Mouse (Mus musculus): Measurements from ENCODE around the gene Kmt5a. TPM values are rescaled to one million over a fixed set of nuclear protein-coding genes. Genes with fewer than 3 reads are reported as not detected.

Kmt5a gene
- 53.7 and 62.0 TPM in 2 replicates for polyA plus RNA-seq (2012; rRNA removed)

DNA sequence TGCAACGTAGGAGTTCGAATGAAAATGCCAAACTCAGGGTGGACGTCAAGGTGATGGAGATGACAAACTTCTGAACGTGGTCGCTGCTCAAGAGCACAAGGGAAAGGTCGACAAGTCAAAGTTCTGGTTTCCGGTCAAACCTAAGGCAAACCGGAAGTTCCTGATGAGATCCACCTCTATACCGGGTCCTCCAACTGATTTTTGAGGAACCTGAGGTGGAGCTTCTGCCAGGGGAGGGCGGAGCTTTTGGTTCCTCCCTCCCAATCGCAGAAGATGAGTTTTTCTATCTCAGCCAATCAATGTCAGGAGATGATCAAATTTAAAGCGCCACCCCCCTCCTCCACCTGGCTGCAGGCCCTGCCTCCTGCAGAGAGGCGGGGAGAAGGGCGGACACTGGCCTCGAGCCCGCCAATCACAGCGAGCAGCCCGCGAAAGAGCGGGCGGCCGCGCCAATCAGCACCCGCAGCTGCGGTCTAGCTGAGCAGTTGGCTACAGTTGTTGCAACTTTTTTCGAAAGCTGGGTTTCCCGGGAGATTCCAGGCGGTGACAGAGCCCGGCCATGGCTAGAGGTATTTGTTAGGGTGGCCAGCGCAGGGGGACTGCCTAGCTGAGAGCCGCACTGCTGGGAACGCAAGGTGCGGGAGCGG lies at the start of gene Kmt5a:
TSS of gene Kmt5a (plus strand) at position 484 of the 647 bp plus-strand sequence.
- peak; percentile 85 for DNase-seq (ENCODE audit: low spot score)

DNA sequence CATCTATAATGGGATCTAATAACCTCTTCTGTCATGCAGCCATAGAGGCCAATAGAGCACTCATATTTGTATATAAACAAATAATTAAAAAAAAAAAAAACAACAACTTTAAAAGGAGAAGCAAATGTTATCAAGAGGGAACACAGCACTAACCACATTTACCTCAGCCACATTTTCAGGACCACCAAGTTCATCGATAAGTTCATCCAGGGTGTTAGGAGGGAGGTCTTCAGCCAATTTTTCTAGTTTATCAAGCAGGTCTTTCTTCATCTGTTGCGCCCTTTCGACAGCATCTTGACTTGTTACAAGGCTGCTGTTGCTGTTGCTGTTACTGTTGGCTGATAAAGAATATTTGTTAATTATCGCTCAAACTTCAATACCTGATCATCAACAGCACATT lies 47.3 kb upstream of the Kmt5a start:
- no peak for DNase-seq (ENCODE audit: low spot score)

DNA sequence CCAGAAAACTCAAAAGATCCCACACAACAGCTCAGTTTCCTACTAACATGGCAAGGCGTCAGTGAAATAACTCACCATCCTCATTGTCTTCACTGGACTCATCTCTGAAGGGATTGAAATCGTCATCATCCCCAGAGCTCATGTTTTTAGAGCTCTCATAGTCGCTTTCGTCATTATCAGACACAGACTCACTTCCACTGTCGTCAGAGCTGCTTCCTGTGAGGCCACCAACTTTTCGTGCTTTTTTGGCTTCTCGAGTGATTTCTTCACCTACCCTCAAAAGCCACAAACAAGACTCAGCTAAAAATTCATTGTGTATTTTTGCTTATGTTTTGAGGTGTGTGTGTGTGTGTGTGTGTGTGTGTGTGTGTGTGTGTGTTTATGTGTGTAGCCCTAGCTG lies 46.0 kb upstream of the Kmt5a start:
- no peak for DNase-seq (ENCODE audit: low spot score)

- no peak for DNase-seq (ENCODE audit: low spot score)
Measured at GRCm38 (mm10) chr5:124410808-124411207, 28.9 kb upstream of the Kmt5a start.

DNA sequence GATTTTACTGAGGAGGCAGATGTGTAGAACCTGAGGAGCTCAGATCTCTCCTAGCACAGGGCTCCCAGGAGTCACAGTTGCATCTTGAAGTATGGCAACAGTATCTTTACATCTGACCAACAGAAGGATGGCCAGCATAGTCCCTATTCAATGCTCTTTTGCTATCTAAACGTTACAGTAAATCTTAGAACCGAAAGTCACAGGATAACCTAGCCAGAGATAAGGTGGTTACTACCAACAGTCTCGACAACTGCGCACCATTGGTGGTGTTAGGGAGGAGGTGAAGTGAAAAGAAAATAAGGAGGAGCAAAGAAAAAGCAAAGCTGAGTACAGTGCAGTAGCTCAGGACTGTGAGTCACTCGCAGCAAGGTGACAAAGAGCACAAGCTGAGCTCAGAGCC lies 27.6 kb upstream of the Kmt5a start:
- no peak for DNase-seq (ENCODE audit: low spot score)

DNA sequence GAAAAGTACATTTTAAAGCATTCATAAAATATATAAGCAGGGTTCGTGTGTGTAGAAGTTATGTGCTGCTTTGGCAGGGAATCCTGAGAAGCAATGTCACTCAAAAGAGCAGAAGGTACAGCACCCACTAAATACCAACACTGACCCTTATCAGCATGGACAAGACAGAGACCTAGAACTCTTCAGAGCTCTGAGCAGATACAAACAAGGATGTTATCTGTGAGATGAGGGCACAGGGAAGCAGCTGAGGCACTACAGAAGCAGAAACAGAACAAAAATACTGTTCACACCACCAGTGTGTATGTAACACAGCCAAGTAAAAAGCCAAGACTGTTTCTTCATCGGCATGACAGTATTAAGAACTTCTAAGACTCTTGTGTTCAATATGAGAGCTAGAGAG lies 20.8 kb upstream of the Kmt5a start:
- DNase-seq (ENCODE audit: low spot score): no peak

DNA sequence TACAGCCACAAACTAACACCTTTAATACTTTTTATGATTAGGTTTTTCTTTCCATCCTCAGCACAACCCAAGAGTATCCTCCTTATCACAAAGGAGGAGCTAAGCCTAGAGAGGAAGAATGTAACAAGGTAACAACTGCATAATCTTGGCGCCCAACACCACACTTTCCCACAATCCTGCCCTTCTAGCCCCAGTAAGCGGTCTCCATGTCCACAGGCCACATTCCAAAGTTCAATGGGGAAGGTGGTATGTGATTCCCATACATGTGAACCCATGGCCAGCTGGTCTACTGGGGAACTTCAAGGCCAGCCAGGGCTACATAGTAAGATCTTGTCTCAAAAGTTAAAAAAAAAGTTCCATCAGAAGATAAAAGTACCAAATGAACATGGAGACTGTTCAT lies 17.9 kb upstream of the Kmt5a start:
- no peak for DNase-seq (ENCODE audit: low spot score)

GRCm38 (mm10) chr5:124424200-124424722 lies 15.5 kb upstream of the Kmt5a start:
- no peak for DNase-seq (ENCODE audit: low spot score)

- DNase-seq (ENCODE audit: low spot score): peak; percentile 69
Measured at GRCm38 (mm10) chr5:124424723-124425411, 14.9 kb upstream of the Kmt5a start.

DNA sequence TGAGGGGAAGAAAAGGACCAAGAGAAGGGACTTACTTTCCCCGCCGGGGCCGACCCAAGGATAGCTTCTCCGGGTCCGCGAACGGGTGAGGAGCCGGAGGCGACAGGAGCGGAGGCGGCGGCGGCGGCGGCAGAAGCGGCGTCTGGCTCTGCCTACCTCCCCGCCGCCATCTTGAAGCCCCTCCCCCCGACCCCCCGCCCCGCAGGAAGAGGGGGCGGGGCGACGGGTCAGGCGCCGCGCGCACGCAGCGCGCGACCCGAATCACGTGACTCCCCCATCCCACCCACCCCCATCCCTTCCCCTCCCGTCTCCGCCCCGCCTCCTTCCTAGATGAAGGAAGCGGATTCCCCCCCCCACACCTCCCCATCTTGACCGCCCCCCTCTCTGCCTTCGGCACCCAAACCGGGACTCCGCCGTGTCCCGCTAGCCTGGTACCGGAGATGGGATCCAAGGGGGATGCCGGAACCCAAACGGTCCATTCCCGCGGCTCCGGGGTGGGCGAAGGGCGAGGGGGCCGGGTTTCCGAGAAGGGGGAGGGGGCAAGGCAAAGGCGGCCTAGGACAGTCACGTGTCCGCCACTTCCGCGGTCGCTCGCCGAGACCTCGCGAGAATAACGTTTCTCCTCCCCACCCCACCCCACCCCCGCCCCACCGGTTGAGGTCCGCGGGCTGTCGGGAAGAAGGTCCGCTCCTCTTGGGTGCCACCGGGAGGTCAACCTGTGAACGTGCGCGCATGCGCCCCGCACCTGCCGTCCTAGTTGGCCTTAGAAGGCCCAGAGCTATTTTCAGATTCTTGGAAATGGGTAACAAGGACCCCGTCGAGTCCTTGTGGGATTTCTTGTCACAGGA lies 14.1 kb upstream of the Kmt5a start, which contains the start of gene Sbno1:
TSS of gene Sbno1 (minus strand) at position 590 of the 848 bp plus-strand sequence.
- peak; percentile 92 for DNase-seq (ENCODE audit: low spot score)

DNA sequence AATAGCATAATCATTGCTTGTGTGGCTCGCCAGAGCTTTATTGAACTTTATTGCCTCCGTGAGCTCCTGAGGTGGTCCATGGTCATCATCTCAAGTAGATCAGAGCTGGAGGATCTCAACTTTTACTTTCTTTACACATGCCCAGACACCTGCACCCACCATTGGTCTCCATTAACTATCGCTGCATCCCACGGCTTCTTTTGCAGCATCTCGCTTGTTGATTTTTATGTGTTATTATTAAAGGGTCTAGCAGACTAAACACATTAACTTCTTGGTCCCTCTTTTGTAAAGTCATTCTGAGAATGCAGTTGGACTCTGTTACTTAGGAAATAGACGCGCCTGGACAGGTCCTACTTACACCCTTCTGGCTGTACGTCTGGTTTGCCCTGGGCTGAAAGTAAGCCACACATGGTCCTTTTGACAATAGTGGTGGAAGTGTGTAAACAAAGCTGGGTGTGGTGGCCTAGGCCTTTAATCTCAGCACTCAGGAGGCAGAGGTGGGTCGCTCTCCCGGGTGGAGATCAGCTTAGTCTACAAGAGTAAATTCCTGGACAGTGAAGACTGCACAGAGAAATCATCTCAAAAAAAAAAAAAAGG lies 13.2 kb upstream of the Kmt5a start:
- no peak for DNase-seq (ENCODE audit: low spot score)

- DNase-seq (ENCODE audit: low spot score): no peak
Measured at GRCm38 (mm10) chr5:124432398-124433012, 7.2 kb upstream of the Kmt5a start.

GRCm38 (mm10) chr5:124433048-124433447 lies 6.7 kb upstream of the Kmt5a start:
- DNase-seq (ENCODE audit: low spot score): no peak

GRCm38 (mm10) chr5:124438229-124438628 lies 1.5 kb upstream of the Kmt5a start:
- DNase-seq (ENCODE audit: low spot score): no peak

DNA sequence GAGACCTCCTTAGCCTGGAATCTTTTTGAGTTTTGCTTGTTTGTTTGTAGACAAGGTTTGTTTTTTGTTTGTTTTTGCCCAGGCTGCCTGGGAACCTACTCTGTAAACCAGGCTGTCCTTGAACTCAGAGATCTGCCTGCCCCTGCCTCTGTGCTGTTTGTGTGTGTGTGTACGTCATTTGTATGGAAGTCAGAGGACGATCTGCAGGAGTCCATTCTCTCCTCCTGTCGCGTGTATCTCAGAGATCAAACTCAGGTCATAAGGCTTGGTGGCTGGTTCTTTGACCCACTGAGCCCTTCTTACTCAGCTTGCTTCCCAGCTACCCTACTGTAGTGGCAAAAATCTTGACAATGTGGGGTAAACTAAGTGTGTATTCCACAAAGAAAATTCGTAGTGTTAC lies 984 bp upstream of the Kmt5a start:
- no peak for DNase-seq (ENCODE audit: low spot score)

GRCm38 (mm10) chr5:124440094-124440701 lies 468 bp downstream of the Kmt5a start:
- no peak for DNase-seq (ENCODE audit: low spot score)

- DNase-seq (ENCODE audit: low spot score): no peak
Measured at GRCm38 (mm10) chr5:124442628-124443027, 2.9 kb downstream of the Kmt5a start.

GRCm38 (mm10) chr5:124444208-124444607 lies 4.5 kb downstream of the Kmt5a start:
- DNase-seq (ENCODE audit: low spot score): no peak

GRCm38 (mm10) chr5:124444661-124445561 lies 5.2 kb downstream of the Kmt5a start:
- DNase-seq (ENCODE audit: low spot score): peak; percentile 71

All from urinary bladder, adult 2 months (tissue).